Mouse (Mus musculus): Measurements from ENCODE around the gene Proser1.

The Proser1 gene

DNA sequence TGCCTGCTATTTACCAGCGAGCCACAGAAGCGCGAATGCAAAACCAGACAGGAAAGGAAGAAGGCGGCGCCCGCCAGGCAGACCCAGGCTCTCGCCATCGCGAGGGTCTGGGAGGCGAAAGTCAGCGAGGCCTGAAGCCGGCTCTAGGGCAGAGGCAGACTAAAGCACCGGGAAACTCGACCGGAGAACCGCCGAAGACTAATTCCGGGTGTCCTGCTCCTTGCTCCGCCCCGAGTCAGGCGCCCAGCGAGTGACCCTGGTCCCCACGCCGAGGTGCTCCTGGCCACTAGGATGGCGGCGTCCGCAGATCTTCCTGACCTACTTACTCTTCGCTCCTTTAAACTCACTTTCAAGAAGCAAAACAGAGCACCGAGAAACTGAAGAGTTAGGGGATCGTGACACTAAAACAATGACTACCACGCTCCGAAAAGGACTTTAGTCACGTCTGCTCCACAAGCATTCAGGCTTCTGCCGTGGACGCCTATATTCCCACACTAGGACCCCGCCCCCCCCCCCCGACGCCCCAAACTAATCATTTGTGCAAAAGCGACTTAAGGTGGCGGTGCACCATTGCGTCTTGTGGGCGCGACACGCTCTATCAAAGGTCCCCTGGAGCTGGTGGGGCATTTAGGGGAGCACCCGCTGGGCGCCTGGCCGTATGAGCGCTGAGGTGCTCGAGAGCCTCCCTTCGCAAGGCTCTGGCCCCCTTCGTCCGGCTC is at the start of gene Proser1, which contains the start of gene Nhlrc3:
Gene Proser1 (plus strand): TSS at position 621 of the 719 bp plus-strand sequence.
Gene Nhlrc3 (minus strand): TSS at position 287 of the 719 bp plus-strand sequence.
- DNase-seq, result peak; percentile 96 to 98

DNA sequence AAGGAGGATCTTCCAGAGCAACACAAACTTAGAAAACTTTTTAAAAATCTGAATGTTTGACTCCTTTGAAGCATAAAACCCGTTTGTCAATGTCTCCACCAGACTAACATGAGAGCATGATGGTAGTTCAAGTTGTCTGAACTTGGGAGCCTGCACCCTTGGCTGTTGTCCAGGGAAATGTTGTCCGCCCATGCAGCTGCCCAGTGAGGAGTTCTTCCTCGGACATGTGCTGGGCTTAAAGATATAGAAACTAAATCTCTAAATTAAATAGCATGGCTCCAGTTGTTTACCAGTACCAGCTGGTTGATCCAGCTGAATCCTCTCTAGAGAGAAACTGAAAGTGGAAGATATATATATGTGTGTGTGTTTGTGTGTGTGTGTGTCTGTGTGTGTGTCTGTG is 49.5 kb upstream of the Proser1 start:
- peak in 1 of 2 experiments; percentile 19 for DNase-seq

DNA sequence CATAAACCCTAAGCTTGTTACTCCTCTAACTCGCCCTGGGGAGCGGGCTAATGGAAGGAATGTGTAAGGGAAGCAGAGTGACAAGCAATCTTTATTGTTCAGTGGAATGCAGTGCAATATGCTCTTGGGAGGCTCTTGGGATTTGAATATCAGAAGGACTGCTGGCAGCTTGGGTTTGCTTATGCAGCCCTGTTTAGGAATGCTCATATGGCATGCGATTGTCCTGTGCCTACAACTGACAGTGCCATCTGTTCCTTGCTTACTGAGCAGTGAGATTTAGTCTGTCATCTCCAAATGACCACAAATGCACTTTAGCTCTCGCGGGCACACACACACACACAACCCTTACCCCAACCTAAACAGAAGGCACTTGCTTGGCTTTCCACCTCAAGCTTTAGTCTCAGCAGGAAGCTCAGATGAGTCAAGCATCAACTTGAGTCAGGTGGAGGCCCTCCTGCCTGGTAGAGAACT is 47.4 kb upstream of the Proser1 start:
- peak; percentile 75 to 76 for DNase-seq

DNA sequence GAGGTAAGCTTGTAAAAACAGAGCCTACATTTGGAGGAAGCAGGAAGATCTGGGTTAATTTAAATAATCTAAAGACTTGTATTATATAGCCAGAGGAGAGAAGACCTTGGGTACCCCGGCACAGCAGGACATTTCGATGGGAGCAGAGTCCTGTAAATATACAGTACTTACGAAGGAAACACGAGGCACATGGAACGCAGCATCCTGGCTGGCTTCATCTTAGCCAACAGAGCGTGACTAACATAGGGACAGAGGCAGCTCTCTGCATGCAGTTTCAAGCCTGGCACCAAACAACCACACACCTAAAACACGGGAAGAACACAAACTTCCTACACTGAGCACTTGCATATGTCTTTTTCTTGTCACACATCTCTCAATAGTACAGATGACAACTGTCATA is 45.8 kb upstream of the Proser1 start:
- peak; percentile 51 to 61 for DNase-seq

DNA sequence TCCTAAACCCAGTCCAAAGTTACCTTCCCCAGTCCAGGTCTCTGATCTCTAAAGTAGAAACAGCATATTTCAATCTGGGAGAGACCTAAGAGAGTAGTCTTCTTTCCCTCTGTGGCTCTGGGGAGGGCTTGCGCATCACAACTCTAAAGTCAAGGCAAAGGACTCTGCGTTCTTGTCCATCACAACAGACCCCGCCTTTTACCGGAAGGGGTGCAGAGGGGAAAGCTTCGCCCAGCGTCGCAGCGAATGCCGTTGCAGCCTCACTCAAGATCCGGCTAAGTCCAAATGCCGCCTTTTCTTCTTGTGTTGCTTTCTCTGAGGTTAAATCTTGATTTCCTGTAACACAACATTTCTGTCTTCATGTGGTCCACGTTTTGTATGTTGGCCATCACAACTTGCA is 41.8 kb upstream of the Proser1 start:
- DNase-seq, result no peak

DNA sequence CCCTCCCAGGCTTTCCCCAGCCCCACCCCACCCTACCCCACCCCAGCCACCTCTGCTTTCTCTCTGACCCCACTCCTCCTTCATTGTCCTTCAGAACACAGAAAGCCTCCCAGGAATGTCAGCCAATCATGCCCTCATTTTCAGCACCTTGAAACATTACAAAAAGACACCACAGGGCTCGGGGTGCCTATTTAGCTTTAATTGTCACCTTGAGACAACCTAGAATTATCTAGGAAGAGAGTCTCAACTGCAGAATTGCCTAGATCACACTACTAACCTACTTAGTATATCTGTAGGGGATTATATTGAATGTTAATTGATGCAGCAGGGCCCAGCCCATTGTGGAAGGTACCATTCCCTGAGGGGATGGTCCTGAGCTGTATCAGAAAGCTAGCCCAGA is 40.8 kb upstream of the Proser1 start:
- DNase-seq, result no peak

DNA sequence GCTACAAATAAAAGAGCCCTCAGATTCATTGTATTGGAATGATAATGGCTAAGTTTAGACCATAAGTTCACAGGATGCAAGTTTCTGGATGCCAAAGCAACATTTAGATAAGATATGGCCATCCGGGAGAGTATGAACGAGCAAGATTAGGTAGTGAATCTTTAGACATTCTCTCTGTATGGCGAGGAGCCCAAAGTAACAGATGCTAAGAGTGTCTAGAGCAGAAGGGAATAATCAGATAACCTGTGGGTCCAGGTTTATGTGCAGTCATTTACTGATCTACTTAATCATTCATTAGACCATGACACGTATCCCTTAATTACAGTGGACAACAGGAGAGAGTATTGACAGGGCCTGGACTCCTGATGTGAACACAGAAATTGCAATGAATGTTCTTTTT is 39.9 kb upstream of the Proser1 start:
- DNase-seq, result peak; percentile 40 to 42

DNA sequence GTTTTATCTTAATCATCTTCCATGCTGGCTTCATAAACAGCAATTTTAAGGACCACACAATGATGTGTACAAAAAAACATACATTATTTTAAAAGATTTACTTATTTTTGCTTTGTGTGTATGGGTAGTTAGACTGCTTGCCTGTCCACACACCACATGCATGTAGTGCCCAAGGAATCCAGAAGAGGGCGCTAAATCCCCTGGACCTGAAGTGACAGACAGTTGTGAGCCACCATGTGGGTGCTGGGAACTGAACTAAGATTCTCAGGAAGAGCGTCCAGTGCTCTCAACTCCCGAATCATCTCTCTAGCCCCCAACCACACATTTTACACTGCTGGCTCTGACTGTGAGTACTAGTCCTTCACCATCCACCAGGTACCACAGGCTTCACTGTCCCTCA is 28.9 kb upstream of the Proser1 start:
- no peak for DNase-seq

DNA sequence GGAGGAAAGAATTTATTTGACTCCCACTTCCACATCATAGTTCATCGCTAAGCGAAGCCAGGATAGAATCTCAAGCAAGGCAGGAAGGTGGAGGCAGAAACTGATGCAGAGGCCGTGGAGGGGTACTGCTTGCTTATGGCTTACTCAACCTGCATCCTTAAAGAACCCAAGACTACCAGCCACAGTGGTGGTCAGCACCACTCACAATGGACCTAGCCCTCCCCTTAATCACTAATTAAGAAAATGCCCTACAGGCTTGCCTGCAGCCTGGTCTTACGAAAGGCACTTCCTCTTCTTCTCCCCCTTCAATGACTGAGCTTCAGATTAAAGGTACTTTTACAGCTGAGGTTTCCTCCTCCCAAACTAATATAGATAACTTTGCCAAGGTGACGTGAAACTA is 26.9 kb upstream of the Proser1 start:
- no peak for DNase-seq

DNA sequence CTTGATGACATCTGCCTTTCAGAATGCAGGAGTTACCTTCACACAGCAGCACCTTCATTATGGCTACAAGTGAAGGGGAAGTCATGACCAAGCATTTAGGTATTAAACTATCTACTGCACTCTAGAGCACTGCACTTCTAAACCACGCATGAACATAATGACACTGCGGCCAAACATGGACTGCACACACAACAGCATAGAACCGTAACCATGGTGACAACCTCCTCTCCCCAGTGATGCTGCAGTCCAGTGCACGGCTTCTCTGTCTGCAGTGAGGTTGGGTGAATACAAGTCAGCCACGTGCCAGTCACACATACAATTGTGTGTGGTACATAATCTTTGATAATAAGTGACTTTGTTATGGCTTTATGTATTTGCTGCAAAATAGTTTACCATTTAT is 17.9 kb upstream of the Proser1 start:
- DNase-seq, result no peak

DNA sequence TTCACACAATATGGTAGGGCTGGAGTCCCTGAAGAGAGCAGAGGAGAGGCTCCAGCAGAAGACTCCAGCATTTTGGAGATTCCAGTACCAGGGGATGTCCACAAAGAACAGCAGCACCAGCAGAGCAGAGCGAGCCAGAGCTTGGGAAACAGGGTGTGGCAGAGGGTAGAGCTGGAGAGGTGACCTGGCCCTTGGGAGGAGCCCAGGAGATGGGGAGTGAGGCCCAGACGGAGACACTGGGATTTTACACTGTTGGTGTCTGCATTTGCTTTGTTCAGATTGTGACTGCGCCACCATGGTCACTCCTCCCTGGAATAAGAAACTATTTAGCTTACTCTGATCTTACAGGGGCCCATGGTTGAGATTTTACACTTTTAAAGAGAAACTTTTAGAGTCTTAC is 16.7 kb upstream of the Proser1 start:
- DNase-seq, result no peak

DNA sequence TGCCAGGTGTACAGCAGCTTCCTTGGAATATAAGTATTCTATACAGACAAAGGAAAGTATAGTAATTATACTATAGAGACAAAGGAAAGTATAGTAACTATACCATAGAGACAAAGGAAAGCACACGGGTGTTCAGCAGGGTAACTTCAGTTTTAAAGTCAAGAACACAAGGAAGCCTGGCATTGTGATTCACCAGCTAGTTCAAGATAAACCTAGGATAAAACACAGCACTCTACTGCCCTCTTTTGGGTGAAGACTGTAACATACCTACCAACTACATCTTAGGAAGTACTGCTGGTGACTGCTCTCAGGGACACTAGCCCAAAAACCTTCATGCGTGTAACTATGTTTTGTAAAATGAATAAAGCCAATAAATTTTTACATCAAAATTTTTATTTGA is 15.3 kb upstream of the Proser1 start:
- DNase-seq, result peak; percentile 72 to 87

DNA sequence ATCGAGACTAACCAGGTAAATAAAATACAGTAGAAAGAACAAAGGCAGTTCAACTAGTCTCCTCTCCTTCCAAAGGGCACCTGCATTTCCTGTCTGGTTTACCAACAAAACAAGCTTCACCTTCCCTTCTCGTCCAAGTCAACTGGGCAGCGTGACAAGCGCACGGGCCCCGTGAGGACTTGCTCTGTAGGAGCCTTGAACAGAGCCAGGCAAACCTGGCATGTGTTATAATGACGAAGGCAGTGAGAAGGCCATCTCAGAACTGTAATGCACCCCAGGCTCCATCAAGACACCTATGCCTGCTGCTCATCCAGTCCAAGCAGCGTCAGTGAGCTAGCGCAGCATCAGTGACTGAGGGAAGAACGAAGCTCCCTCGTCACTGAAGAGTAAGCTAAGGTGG is 12.8 kb upstream of the Proser1 start:
- peak; percentile 57 to 62 for DNase-seq

DNA sequence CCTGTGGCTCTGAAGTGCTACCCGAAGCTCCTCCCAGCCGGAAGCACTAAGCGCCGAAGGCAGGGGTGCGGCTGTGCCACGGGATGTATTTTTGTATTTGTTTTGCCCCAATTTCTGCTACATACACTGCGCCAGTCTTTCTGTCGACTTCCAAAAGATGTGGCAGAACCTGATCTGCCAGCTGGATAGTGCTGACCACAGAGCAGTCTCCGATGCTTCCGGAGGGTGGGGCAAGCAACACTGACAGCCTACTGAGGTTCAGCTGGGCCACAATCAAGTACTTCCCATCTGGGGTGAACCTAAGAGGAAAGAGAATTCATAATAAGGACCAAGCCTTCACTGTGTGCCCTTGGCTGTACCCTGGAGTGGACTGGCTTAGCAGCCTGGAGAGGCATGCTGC is 11.1 kb upstream of the Proser1 start:
- peak in 1 of 2 experiments; percentile 0 for DNase-seq

DNA sequence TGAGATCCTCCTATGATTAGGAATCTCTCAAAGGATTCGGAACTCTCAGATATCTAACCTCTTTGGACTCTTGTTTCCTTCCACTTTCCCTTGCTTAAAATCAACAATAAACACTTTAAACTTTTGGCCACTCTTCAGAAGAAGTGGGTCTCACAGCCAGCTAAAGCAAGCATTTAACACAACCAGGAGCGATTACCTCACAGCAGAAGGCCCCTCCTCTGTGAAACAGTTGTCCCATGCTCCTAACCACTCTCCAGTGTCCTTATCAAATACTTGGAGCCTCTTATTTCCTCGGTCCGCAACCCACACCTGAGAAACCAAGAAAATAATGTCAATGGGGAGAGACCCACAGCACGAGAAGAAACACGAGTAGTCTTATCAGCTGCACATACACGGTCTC is 10.1 kb upstream of the Proser1 start:
- no peak for DNase-seq

DNA sequence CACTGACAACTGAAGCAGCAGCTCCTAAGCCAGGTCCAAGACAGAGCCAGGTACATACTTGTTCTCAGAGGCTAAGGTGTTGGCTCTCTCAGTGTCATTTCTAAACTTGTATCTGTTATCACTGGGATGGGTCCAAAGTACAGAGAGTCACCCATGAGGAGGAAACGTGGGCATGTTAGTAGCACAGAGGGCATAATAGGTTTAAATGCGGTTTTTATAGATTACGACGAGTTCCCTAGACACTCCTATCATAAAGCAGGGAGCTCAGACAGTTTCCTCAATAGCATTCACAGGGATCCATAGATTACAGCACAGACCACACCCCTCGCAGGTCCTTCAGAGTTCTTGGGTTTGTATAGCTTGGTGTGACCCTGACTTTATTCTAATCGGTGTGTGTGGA is 9.5 kb upstream of the Proser1 start:
- no peak for DNase-seq

DNA sequence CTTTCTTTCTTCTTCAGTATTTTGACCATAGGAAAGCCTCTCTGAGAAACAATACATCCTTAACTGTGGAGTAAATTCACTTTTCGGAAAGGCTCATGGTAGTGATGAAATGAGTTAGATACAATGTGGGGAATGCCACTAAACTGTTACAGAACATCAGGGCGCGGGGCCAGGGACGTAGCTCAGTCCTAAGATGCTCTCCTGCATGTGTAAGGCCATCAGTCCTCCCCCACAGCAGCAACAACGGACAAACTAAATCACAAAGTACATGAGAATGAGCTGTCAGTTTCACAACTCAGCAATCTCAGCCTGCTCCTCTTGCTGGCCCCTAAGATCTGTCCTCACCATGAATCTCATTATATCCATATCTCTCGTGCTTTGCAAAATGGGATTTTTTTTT is 8.9 kb upstream of the Proser1 start:
- DNase-seq, result no peak

DNA sequence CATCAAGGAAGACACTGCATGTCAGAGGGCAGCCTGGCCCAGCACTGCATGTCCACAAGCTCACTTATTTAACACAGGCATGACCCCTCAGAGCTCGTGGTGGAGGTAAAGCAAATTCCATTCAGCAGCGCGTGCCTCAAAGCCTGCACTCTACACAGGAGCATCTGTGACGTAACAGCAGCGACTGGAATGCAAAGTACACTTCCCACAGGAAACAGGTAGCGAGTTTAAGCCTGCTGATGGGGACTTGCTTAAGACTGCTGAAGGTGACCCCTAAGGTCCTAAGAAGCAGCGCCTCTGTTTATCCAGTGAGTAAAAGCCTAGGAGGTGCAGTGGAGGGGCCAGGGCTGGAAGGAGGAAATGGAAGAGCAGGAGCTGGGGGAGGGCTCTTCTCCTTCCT is 8.5 kb upstream of the Proser1 start:
- no peak for DNase-seq

DNA sequence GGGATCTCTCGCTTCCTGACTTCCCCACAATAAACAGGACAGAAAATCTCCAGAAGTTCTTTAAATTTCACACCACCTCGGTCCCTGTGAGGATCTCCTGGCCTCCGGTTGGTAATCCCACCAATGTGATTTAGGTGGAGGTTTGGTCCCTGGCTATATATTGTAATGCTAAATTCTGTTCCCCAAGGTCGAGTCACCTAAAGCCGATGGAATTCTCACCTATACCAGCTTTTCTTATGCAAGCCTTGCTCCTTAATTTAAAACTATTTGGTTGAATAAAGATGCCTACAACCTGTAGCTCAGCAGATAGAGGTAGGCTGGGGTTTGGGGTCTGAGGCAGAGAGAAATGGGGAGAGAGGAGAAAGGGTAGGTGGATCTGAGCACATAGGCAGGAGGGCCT is 5.7 kb upstream of the Proser1 start:
- no peak for DNase-seq

DNA sequence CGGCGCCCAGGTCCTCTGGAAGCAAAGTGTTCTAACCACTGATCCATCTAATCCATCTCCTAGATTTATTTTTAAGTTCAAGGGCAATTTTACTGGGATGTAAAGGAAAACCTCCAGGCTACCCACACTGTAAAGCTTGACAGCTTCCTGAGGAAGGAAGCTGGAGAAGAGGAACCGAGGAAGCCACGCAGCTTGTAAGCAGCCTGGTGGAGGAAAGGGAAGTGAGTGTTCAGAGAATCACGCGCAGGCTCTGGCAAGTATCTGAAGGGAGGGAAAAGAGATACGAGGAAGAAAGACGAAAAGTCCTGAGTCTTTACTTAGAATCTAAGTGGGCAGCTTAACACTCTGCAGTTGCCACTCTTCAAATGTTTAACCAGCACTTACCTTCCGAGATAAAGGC is 3.4 kb upstream of the Proser1 start:
- DNase-seq, result no peak

DNA sequence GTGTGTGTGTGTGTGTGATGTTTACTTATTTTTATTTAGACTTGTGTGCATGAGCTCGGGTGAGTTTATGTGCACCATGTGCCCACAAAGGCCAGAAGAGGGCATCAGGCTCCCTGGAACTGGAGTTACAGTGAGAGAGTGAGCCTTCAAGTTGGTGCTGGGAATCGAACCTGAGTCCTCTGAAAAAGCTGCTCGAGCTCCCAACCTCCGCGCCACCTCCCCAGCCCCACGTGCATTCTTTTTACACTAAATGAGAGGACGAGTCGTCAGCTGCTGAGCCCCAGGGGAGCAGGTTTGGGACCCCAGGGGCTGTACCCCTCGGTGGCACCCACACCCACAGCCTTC is 793 bp upstream of the Proser1 start:
- DNase-seq, result no peak

DNA sequence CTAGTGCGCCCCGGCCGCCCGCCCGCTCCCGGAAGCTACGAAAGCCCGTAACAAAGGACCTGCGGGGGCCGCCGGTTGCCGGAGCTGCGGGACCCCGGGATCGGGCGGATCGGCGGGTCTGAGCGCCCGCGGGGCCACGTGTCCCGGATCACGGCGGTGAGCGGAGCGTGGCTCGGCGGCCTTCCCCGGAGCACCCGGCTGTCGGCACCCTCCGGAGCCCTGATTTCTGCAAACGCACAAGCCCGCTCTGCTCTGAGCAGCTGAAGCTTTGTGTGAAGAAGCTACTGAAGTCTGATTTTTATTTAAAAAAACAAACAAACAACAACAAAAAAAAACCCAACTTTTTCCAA is 274 bp downstream of the Proser1 start:
- DNase-seq, result no peak

DNA sequence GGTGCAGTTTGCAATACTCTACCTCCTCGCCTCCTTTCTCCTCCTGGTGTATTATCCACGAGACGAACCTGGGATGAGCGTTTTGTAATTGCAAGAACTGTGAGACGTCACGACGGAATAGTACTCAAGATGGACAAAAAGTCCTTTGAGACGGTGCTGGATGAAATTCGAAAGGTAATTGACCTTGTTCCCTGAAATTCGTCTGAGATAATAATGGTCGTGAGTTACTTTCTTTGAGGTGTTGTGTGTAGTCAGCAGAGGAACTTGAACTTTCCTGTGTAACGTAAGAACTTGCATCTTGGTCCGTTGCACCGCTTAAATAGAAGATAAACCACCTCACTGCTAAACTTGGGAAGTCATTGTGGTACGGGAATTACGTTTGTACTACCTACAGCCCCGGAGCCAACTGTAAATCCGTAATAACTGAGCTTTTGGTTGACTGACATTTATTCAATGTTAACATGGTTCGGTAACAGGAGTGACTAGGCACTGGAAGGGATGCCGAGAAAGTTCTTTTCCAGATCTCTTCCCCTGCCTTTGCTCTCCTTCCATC is 756 bp downstream of the Proser1 start:
- peak in 1 of 2 experiments; percentile 38 for DNase-seq

DNA sequence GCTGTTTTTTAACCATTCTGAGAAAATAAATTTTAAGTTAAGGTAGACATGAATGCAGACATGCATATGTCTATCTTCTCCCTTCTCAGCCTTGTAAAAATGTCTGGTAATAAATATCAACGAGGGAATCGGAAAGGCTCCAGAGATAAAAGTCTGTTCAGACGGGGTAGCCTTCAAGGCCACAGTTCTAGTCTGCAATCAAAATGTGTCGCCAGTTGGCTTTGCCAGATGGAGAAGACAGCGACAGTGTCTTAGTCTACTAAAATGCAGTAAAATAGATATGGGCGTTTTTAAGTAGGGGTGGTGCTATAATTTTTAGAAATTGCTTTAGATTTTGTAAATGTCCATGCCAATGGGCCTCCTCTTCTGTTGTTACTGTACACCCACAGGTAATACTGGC is 1.9 kb downstream of the Proser1 start:
- DNase-seq, result no peak

DNA sequence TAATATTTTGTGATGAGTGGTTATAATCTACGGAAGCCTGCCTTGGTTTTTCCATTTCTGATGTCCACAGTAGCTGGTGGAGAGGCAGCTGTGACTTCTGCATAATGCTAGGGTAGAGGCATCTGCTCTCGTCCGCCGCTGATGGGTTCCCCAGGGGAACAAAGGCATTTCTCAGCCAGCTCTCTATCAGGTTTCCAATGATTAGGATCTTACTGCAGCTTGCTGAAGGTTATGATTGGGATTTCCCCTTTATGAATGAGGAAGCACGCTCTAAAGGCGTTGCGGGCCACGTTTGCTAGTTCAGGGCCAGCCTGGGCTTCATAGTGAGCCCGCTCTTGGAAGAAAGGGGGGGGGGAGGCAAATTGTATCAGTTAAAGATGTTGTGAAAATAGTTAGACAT is 3.0 kb downstream of the Proser1 start:
- peak in 1 of 2 experiments; percentile 26 for DNase-seq
